Mouse (Mus musculus): ENCODE measurements at regions not wholly inside any gene's neighbourhood (a gene's known extent, or its start where the extent isn't known, plus 50 kb on each side); places are given as distances from the start of the nearest gene placed in this dataset.

DNA sequence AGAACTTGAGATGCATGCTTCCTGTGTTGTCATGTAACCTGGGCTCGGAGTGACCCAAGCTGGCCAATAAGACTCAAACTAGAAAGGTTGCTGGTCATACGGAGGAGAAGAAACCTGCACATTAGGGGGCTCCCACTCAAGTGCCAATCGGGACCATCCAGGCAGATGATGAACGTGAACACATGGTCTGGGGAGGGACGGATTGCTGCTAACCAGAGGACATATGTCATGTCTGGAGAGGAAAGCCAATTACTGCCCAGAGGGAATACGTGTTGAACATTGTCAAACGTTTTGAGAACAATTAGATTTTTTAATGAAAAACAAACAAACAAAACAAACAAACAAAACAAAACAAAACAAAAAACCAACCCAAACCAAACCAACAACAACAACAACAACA lies 377.7 kb upstream of the Kazn start:
- H3K4me2 ChIP-seq (replicated peaks; ENCODE audit: low read depth, low read length, severe bottlenecking), result no peak overlapping the region
- no peak overlapping the region for H3K4me3 ChIP-seq (replicated peaks; ENCODE audit: low read length)
- DNase-seq (ENCODE audit: low spot score) (no peak), ATAC-seq (ENCODE audit: low FRiP score, low read depth) (no peak)
- no peaks in the 10 kb centered on the region for H3K9me3 ChIP-seq (ENCODE audit: control insufficient read depth, low read length)
- H3K27me3 ChIP-seq (ENCODE audit: control insufficient read depth, insufficient read depth, low read length), result no peaks in the 10 kb centered on the region
- H3K36me3 ChIP-seq (ENCODE audit: control insufficient read depth, insufficient read depth, low read length), result no peaks in the 10 kb centered on the region
- no peak for TF ChIP-seq POLR2A (IDR thresholded peaks at IDR 0.05; ENCODE audit: borderline replicate concordance, extremely low read depth, insufficient read depth, insufficient read length)
- H3K9ac ChIP-seq (ENCODE audit: low read depth, low read length, severe bottlenecking), result no peak overlapping the region
- 75% methylated on average over 7 of the region's 7 CpGs for WGBS
- no peak overlapping the region for H3K27ac ChIP-seq (replicated peaks; ENCODE audit: low read depth, low read length)
- H3K4me1 ChIP-seq (ENCODE audit: control insufficient read depth, insufficient read depth, low read length), result peaks cover 4% of the 10 kb centered on the region; the same call in 1 of the 2 replicates

DNA sequence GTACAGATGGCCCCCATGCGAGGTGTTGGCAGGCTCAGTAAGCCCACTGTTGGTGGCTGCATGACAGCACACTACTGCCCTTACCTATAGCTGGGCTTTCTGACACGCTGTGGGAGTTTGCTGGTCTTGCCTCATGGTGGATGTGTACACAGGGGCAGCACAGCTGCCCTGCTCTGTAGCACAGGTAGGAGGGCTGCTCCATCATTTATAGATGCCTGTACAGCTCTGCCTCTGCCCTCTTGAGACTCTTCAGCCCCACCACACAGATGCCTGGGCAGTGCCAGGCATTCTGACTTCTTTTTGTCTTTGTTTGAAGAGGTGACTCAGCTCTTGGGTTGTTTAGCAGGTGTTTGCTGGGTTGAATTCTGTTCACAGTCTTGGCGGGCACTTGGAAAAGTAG lies 365.9 kb upstream of the Kazn start:
- DNase-seq (ENCODE audit: low spot score) (no peak), ATAC-seq (ENCODE audit: low FRiP score, low read depth) (no peak)
- H3K4me1 ChIP-seq (ENCODE audit: control insufficient read depth, insufficient read depth, low read length), result no peaks in the 10 kb centered on the region; the same call in 1 of the 2 replicates

DNA sequence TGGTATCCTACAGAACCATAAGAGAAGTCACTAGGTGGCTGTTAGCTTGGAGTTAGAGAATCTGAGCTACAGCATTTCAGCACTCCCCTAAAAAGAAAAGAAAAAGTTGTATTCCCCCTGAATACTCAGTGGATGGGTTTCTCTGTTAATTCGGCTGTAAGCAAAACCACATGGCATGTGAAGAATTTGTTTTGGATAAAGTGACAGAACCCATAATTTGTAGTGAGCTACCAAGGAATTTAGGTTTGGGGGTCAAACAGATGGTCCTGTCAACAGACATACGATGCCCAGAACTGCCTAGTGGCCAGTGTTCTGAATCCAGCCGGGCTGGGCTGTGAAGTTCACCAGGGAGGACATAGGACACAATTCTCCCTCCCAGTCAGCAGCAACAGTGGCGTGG lies 358.0 kb upstream of the Kazn start:
- H3K27me3 ChIP-seq (ENCODE audit: control insufficient read depth, insufficient read depth, low read length), result no peaks in the 10 kb centered on the region
- WGBS, result 21% methylated on average over 4 of the region's 4 CpGs

More for the DNA sequence above, 365.9 kb upstream of the Kazn start:
- Histone ChIP-seq H3K9me3 (ENCODE audit: control insufficient read depth, low read length) (no peaks in the 10 kb centered on the region), H3K36me3 (ENCODE audit: control insufficient read depth, insufficient read depth, low read length) (no peaks in the 10 kb centered on the region), H3K4me2 (replicated peaks; ENCODE audit: low read depth, low read length, severe bottlenecking) (no peak overlapping the region), H3K27ac (replicated peaks; ENCODE audit: low read depth, low read length) (no peak overlapping the region), H3K9ac (ENCODE audit: low read depth, low read length, severe bottlenecking) (no peak overlapping the region), H3K27me3 (ENCODE audit: control insufficient read depth, insufficient read depth, low read length) (no peaks in the 10 kb centered on the region), H3K4me3 (replicated peaks; ENCODE audit: low read length) (no peak overlapping the region)
- 84% methylated on average over 3 of the region's 3 CpGs for WGBS
- no peak for TF ChIP-seq POLR2A (IDR thresholded peaks at IDR 0.05; ENCODE audit: borderline replicate concordance, extremely low read depth, insufficient read depth, insufficient read length)

DNA sequence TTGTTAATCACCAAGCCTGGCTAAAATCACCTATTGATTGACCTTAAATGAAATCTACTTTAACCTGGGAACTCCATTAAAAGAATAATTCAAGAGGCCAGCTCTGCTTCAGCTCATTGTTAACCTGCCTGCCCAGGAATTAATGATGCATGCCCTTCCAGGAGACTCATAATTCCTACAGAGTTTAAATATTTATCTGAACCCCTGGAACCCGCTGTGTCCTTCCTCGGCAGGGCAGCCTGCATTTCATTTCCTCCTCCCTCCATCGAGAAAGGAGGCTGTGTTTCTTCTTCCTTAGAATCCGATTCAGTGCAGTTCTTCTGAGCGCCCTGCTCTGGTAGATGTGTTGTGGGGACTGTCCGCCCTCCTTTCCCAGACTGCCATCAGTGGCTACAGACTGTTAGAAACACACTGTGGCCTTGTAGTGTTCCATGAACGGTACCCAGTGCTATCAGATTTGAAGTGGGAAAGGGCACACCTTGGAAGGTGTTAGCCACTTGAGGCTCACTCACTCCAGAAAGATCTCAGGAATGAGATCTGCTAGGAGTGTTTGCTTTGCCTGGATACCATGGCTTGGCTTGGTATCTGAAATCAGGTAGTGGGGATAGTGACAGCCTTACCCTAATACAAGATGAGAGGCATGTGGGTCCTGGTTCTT lies 350.0 kb upstream of the Kazn start:
- no peak overlapping the region for H3K4me3 ChIP-seq (replicated peaks; ENCODE audit: low read length)
- DNase-seq (ENCODE audit: low spot score) (no peak), ATAC-seq (ENCODE audit: low FRiP score, low read depth) (no peak)
- H3K36me3 ChIP-seq (ENCODE audit: control insufficient read depth, insufficient read depth, low read length), result no peaks in the 10 kb centered on the region
- 48% methylated on average over 7 of the region's 7 CpGs for WGBS
- H3K9ac ChIP-seq (ENCODE audit: low read depth, low read length, severe bottlenecking), result no peak overlapping the region
- no peak for TF ChIP-seq POLR2A (IDR thresholded peaks at IDR 0.05; ENCODE audit: borderline replicate concordance, extremely low read depth, insufficient read depth, insufficient read length)
- no peak overlapping the region for H3K27ac ChIP-seq (replicated peaks; ENCODE audit: low read depth, low read length)
- peaks cover 9% of the 10 kb centered on the region; the same call in 1 of the 2 replicates for H3K4me1 ChIP-seq (ENCODE audit: control insufficient read depth, insufficient read depth, low read length)
- no peaks in the 10 kb centered on the region for H3K27me3 ChIP-seq (ENCODE audit: control insufficient read depth, insufficient read depth, low read length)
- no peaks in the 10 kb centered on the region for H3K9me3 ChIP-seq (ENCODE audit: control insufficient read depth, low read length)
- H3K4me2 ChIP-seq (replicated peaks; ENCODE audit: low read depth, low read length, severe bottlenecking), result no peak overlapping the region

More for the DNA sequence above, 358.0 kb upstream of the Kazn start:
- no peak overlapping the region for H3K27ac ChIP-seq (replicated peaks; ENCODE audit: low read depth, low read length)
- no peak for ATAC-seq (ENCODE audit: low FRiP score, low read depth)
- no peak for DNase-seq (ENCODE audit: low spot score)
- H3K4me1 ChIP-seq (ENCODE audit: control insufficient read depth, insufficient read depth, low read length), result no peaks in the 10 kb centered on the region
- H3K9ac ChIP-seq (ENCODE audit: low read depth, low read length, severe bottlenecking), result no peak overlapping the region
- TF ChIP-seq POLR2A (IDR thresholded peaks at IDR 0.05; ENCODE audit: borderline replicate concordance, extremely low read depth, insufficient read depth, insufficient read length), result no peak
- no peaks in the 10 kb centered on the region for H3K36me3 ChIP-seq (ENCODE audit: control insufficient read depth, insufficient read depth, low read length)
- H3K9me3 ChIP-seq (ENCODE audit: control insufficient read depth, low read length), result no peaks in the 10 kb centered on the region
- no peak overlapping the region for H3K4me2 ChIP-seq (replicated peaks; ENCODE audit: low read depth, low read length, severe bottlenecking)
- no peak overlapping the region for H3K4me3 ChIP-seq (replicated peaks; ENCODE audit: low read length)

DNA sequence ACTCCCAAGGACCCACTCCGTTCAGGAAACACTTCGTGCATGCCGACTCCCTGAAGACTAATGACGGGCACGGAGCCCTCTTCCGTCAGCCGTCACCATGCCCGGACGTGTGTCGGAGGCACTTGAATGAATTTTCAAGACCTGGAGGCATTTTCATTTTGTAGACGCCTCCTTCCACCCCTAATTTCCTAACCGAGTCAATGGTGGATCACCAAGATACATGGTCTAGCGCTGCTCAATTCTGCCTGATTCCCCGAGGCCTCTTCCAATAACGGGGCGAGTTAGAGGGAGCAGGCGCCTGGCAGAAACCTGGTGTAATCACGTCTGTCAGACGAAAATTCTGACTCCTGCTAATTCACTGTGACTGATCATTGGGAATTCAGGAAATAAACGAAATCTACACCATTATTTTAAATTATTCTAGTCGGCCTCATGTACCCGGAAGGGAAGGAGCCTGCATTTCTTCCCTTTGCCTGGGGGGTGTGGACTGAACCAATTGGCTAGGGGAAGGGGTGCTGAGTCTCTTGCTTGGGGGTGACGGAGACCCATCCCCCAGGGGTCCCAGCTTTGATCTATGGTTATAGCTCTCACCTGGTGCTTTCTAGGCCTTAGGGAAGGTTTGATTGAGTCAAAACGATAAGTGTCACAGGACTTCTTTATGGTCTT lies 349.4 kb upstream of the Kazn start:
- 32% methylated on average over 24 of the region's 24 CpGs for WGBS
- no peaks in the 10 kb centered on the region for H3K27me3 ChIP-seq (ENCODE audit: control insufficient read depth, insufficient read depth, low read length)
- no peak for TF ChIP-seq POLR2A (IDR thresholded peaks at IDR 0.05; ENCODE audit: borderline replicate concordance, extremely low read depth, insufficient read depth, insufficient read length)
- ATAC-seq (ENCODE audit: low FRiP score, low read depth), result peak; percentile 26; the same call in 1 of the 2 replicates
- DNase-seq (ENCODE audit: low spot score), result no peak
- H3K4me3 ChIP-seq (replicated peaks; ENCODE audit: low read length), result no peak overlapping the region
- H3K4me2 ChIP-seq (replicated peaks; ENCODE audit: low read depth, low read length, severe bottlenecking), result peak overlapping the region; percentile 27; the same call in 1 of the 2 replicates
- no peak overlapping the region for H3K9ac ChIP-seq (ENCODE audit: low read depth, low read length, severe bottlenecking)
- H3K27ac ChIP-seq (replicated peaks; ENCODE audit: low read depth, low read length), result no peak overlapping the region
- H3K9me3 ChIP-seq (ENCODE audit: control insufficient read depth, low read length), result no peaks in the 10 kb centered on the region
- peaks cover 9% of the 10 kb centered on the region; the same call in 1 of the 2 replicates for H3K4me1 ChIP-seq (ENCODE audit: control insufficient read depth, insufficient read depth, low read length)
- no peaks in the 10 kb centered on the region for H3K36me3 ChIP-seq (ENCODE audit: control insufficient read depth, insufficient read depth, low read length)
